Mouse (Mus musculus) layer of hippocampus, adult 8-10 months (tissue): ENCODE measurements around the gene Mst1. TPM values are rescaled to one million over a fixed set of nuclear protein-coding genes. Genes with fewer than 3 reads are reported as not detected.
A peak's percentile ranks its signal among the peaks of the same experiment; 100 is the strongest.

ENCODE experiments used
- DNase-seq, 2 experiments: peaks; one replicate each; pipeline ENCODE4 v3.0.0; 2022; ENCODE audit warnings: low spot score in 2 of 2
- total RNA-seq, 4 experiments: library from RNA; stranded (reverse); gene quantifications; 2 replicates each; pipeline ENCODE4 v1.2.4; 2022

Gene Mst1
- not detected for total RNA-seq

GRCm38 (mm10) chr9:108080168-108080567 is at the start of gene Mst1:
Gene Mst1 (plus strand): TSS chr9:108080436.
- no peak for DNase-seq

- no peak for DNase-seq
Observed at GRCm38 (mm10) chr9:108032126-108032525, 48.1 kb upstream of the Mst1 start.

GRCm38 (mm10) chr9:108035331-108036156 is 44.7 kb upstream of the Mst1 start:
- no peak for DNase-seq

- no peak for DNase-seq
Observed at GRCm38 (mm10) chr9:108044751-108045492, 35.3 kb upstream of the Mst1 start.

GRCm38 (mm10) chr9:108046582-108046981 is 33.7 kb upstream of the Mst1 start:
- no peak for DNase-seq

- DNase-seq: no peak
Observed at GRCm38 (mm10) chr9:108047601-108048565, 32.4 kb upstream of the Mst1 start.

- no peak for DNase-seq
Observed at GRCm38 (mm10) chr9:108048566-108048955, 31.7 kb upstream of the Mst1 start.

GRCm38 (mm10) chr9:108049016-108049455 is 31.2 kb upstream of the Mst1 start, which contains the start of gene Gmppb:
Gene Gmppb (plus strand): TSS chr9:108049242.
- peak; percentile 96 for DNase-seq

GRCm38 (mm10) chr9:108049561-108050251 is 30.5 kb upstream of the Mst1 start:
- DNase-seq: no peak

- no peak for DNase-seq
Observed at GRCm38 (mm10) chr9:108051184-108051930, 28.9 kb upstream of the Mst1 start.

- no peak for DNase-seq
Observed at GRCm38 (mm10) chr9:108051931-108052220, 28.4 kb upstream of the Mst1 start.

- no peak for DNase-seq
Observed at GRCm38 (mm10) chr9:108052411-108052810, 27.8 kb upstream of the Mst1 start.

GRCm38 (mm10) chr9:108052885-108053664 is 27.2 kb upstream of the Mst1 start, which contains the start of gene Amigo3:
Gene Amigo3 (plus strand): TSS chr9:108053159.
- DNase-seq: peak; percentile 94 to 98

GRCm38 (mm10) chr9:108053665-108054225 is 26.5 kb upstream of the Mst1 start:
- DNase-seq: no peak

GRCm38 (mm10) chr9:108054331-108055040 is 25.8 kb upstream of the Mst1 start:
- no peak for DNase-seq

GRCm38 (mm10) chr9:108055061-108055460 is 25.2 kb upstream of the Mst1 start:
- no peak for DNase-seq

GRCm38 (mm10) chr9:108055661-108056237 is 24.5 kb upstream of the Mst1 start:
- DNase-seq: no peak
